Mouse (Mus musculus): ENCODE data around the gene Irgq.

DNA sequence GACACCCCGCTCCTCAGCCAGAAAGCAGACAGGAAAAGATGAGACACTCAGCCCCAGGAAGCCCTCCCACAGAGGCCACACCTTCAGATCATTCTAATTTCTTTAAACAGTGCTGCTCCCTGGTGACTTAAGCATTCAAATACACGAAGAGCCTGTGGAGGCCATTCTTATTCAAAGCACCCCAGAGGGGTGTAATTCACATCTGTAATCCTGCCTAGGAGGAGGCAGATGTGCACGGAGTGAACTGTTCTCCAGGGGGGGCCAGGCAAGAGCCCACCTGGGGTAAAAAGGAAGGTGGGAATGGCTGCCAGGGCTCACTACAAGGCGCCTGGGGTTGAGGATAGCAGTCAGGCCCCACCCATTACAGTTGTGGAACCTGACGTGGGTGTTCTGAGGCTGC lies 13.4 kb upstream of the Irgq start:
- TF ChIP-seq ZC3H11A (IDR thresholded peaks at IDR 0.05; ENCODE audit: borderline replicate concordance, low read depth, low read length) (no peak), ZNF384 (IDR thresholded peaks at IDR 0.05; ENCODE audit: low read depth, low read length) (no peak), CHD2 (IDR thresholded peaks at IDR 0.05; ENCODE audit: low read depth, low read length) (0 out of 2 replicates have a peak, but pooled peaks have one; percentile 28), HCFC1 (IDR thresholded peaks at IDR 0.05; ENCODE audit: borderline replicate concordance, insufficient read depth, low read length) (no peak), MAFK (IDR thresholded peaks at IDR 0.05; ENCODE audit: insufficient read depth, low read depth, low read length) (no peak)

All from ES-E14 (cell line).